Mouse (Mus musculus): Measurements from ENCODE around the gene Mog. TPM values are rescaled to one million over a fixed set of nuclear protein-coding genes. Genes with fewer than 3 reads are reported as not detected.

Gene Mog
- polyA plus RNA-seq, 1 experiment from 2014 or later: 1.1 TPM

- Histone ChIP-seq H3K4me3 (no peak within 1 kb of the TSS), H3K27ac (no peak within 1 kb of the TSS), H3K36me3 (ENCODE audit: poor library complexity, severe bottlenecking) (no peaks in the 10 kb centered on the region), H3K9ac (no peak within 1 kb of the TSS), H3K9me3 (replicated peaks) (no peaks in the 10 kb centered on the region), H3K27me3 (peaks cover 29% of the 10 kb centered on the region), H3K4me1 (no peaks in the 10 kb centered on the region), H3K4me2 (peak within 1 kb of the TSS; percentile 28)
- no peak for ATAC-seq
- WGBS: 23% methylated on average over 5 of the region's 5 CpGs
These were observed 33.8 kb downstream of the Mog start, which contains the start of gene H2-M5 for GRCm38 (mm10) chr17:36989437-36989836. H2-M5 (minus strand) TSS chr17:36989537.

DNA sequence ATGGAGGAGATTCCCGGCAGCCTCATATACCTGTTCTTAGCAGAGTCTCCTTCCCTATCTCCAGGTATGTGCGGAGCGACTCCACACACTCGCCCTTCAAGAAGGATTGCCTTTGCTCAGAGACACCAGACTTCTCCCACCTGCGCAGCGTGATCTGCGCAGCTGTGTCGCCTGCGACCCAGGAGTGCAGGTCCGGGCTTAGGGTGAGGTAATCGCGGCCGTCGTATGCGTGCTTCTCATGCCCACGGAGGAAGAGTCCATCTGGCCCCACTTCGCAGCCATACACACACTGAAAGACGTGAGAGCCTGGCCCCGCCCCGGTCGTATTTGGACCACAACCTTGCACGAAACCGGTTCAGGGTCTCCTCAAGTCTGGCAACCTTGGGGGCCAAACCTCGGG is 34.7 kb downstream of the Mog start:
- H3K27me3 ChIP-seq: peaks cover 29% of the 10 kb centered on the region
- no peak overlapping the region for H3K4me3 ChIP-seq
- no peaks in the 10 kb centered on the region for H3K9me3 ChIP-seq (replicated peaks)
- no peak for ATAC-seq
- H3K9ac ChIP-seq: no peak overlapping the region
- no peaks in the 10 kb centered on the region for H3K36me3 ChIP-seq (ENCODE audit: poor library complexity, severe bottlenecking)
- 6% methylated on average over 24 of the region's 24 CpGs for WGBS
- no peaks in the 10 kb centered on the region for H3K4me1 ChIP-seq
- peak overlapping the region; percentile 28 for H3K4me2 ChIP-seq
- no peak overlapping the region for H3K27ac ChIP-seq

DNA sequence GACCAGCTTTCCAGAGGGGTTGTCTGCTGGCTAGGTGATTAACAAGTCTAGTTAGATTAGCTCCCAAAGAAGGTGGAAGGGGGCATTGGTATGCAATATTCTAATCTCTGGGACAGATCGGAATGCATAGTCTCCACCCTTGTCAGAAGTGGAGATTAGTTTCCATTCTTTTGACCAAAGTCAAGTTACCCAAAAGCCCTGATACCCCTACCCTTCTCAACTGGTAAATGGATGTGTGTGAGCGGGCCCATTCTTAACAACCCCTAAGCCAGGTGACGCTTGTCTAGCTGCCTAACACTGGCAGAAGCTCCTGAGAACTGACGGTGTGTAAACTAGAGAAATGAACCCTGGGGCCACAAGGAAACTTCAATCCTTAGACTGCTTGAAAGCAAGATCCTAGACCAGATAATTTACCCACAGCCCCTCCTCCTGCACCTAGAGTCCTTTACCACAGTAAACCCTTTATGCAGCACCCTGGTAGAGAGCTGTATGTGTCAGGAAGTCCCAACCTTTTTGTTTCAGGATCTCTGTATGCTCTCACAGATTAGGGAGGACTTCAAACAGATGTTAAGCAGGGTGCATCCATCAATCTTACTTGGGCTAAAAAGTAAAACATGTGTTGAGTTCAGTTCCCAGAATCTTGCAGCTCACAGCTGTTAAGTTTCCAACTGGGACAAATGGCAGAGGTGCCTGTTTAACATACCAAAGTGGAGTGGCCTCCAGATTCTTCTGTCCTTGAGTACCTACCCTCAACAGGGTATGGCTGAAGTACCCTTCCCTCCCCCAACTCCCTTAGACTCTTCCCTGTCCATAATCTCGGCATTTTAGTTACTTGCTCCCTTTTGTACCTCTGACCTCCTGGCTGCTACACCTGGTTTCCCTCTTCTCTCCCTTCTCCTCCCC is 40.7 kb downstream of the Mog start:
- no peak overlapping the region for H3K4me2 ChIP-seq
- 34% methylated on average over 5 of the region's 5 CpGs for WGBS
- H3K9ac ChIP-seq: no peak overlapping the region
- no peaks in the 10 kb centered on the region for H3K9me3 ChIP-seq (replicated peaks)
- no peak overlapping the region for H3K4me3 ChIP-seq
- peaks cover 16% of the 10 kb centered on the region for H3K27me3 ChIP-seq
- no peak for ATAC-seq
- no peaks in the 10 kb centered on the region for H3K36me3 ChIP-seq (ENCODE audit: poor library complexity, severe bottlenecking)
- H3K27ac ChIP-seq: no peak overlapping the region
- no peaks in the 10 kb centered on the region for H3K4me1 ChIP-seq

DNA sequence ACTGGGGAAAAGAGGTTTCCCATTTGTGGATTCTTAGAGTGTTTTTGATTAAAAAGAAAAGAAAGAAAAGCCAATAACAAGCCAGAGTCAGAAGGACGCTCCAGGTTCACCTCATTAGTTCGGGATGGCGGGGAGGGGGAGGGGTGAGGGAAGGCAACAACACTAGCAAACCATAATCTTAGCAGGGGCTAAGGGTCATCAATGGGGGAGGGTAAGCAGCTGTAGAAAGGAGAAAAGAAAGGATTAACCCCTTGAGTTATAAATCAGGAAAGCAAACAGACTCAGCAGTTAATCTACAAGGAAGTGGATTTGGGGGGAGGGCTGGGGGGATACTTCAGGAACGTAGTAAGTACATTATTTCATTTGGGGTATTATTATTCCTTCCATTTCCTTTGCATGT is 41.4 kb downstream of the Mog start:
- H3K27me3 ChIP-seq: peaks cover 12% of the 10 kb centered on the region; the same call in 1 of the 2 replicates
- H3K4me3 ChIP-seq: no peak overlapping the region
- H3K9ac ChIP-seq: no peak overlapping the region
- WGBS: 2% methylated on average over 4 of the region's 4 CpGs
- no peaks in the 10 kb centered on the region for H3K4me1 ChIP-seq
- no peak for ATAC-seq
- no peak overlapping the region for H3K27ac ChIP-seq
- H3K36me3 ChIP-seq (ENCODE audit: poor library complexity, severe bottlenecking): no peaks in the 10 kb centered on the region
- no peaks in the 10 kb centered on the region for H3K9me3 ChIP-seq (replicated peaks)
- H3K4me2 ChIP-seq: no peak overlapping the region

- Histone ChIP-seq H3K27ac (no peak within 1 kb of the TSS), H3K9ac (no peak within 1 kb of the TSS), H3K4me1 (no peaks in the 10 kb centered on the region), H3K9me3 (replicated peaks) (no peaks in the 10 kb centered on the region), H3K27me3 (peaks cover 12% of the 10 kb centered on the region; the same call in 1 of the 2 replicates), H3K36me3 (ENCODE audit: poor library complexity, severe bottlenecking) (no peaks in the 10 kb centered on the region), H3K4me2 (no peak within 1 kb of the TSS), H3K4me3 (no peak within 1 kb of the TSS)
- ATAC-seq: no peak
- 15% methylated on average over 18 of the region's 18 CpGs for WGBS
These were observed 41.9 kb downstream of the Mog start, which contains the start of gene 2410137M14Rik for GRCm38 (mm10) chr17:36981221-36981813. 2410137M14Rik (minus strand) TSS chr17:36981237.

GRCm38 (mm10) chr17:36973271-36973787 is 49.9 kb downstream of the Mog start:
- no peak for ATAC-seq
- H3K4me1 ChIP-seq: no peaks in the 10 kb centered on the region
- H3K9me3 ChIP-seq (replicated peaks): no peaks in the 10 kb centered on the region
- WGBS: 76% methylated on average over 8 of the region's 8 CpGs
- no peak overlapping the region for H3K4me2 ChIP-seq
- H3K36me3 ChIP-seq (ENCODE audit: poor library complexity, severe bottlenecking): no peaks in the 10 kb centered on the region
- no peaks in the 10 kb centered on the region for H3K27me3 ChIP-seq
- H3K4me3 ChIP-seq: no peak overlapping the region
- no peak overlapping the region for H3K27ac ChIP-seq
- no peak overlapping the region for H3K9ac ChIP-seq

GRCm38 (mm10) chr17:36972791-36973190 is 50.4 kb downstream of the Mog start:
- WGBS: 89% methylated on average over 3 of the region's 3 CpGs
- H3K27ac ChIP-seq: no peak overlapping the region

DNA sequence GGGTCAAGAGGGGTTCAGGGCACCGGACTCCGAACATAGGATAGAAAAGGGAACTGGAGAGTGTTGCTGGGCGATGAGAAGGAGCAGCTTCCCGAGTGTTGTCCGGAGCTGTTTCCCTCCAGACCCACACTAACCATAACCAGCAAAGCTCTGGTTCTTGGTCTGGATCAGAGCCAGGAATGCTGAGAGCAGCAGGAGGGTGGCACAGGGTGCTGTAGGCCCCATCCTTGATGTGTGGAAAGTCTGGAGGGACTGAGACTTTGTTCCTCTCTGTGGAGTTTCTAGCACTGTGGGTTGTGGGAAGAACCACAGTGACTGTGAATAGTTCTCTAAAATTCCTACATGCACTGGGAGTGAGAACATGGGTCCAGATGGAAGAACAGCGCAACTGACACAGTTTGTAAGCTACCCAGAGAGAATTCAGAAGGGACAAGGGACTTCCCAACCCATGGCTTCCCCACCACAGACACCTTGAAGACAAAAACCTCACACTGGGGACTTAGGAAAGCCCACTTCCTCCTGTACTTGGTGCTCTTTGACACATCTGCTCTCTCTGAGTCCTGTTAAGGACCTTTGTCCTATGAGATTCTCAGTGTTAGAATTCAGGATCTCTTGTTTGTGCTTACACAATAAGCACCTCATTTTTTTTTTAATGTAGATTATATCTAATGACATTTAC is 51.9 kb downstream of the Mog start:
- ATAC-seq: no peak
- Histone ChIP-seq H3K4me3 (no peak overlapping the region), H3K27ac (no peak overlapping the region), H3K9me3 (replicated peaks) (no peaks in the 10 kb centered on the region), H3K4me1 (no peaks in the 10 kb centered on the region), H3K9ac (no peak overlapping the region), H3K27me3 (no peaks in the 10 kb centered on the region), H3K4me2 (no peak overlapping the region), H3K36me3 (ENCODE audit: poor library complexity, severe bottlenecking) (no peaks in the 10 kb centered on the region)
- WGBS: 86% methylated on average over 6 of the region's 6 CpGs

More at GRCm38 (mm10) chr17:36972791-36973190, 50.4 kb downstream of the Mog start:
- no peak overlapping the region for H3K4me3 ChIP-seq
- no peak for ATAC-seq
- no peak overlapping the region for H3K4me2 ChIP-seq
- no peaks in the 10 kb centered on the region for H3K4me1 ChIP-seq
- H3K36me3 ChIP-seq (ENCODE audit: poor library complexity, severe bottlenecking): no peaks in the 10 kb centered on the region
- H3K9me3 ChIP-seq (replicated peaks): no peaks in the 10 kb centered on the region
- no peaks in the 10 kb centered on the region for H3K27me3 ChIP-seq
- H3K9ac ChIP-seq: no peak overlapping the region

GRCm38 (mm10) chr17:36970316-36970890 is 52.8 kb downstream of the Mog start:
- Histone ChIP-seq H3K4me1 (no peaks in the 10 kb centered on the region), H3K36me3 (ENCODE audit: poor library complexity, severe bottlenecking) (no peaks in the 10 kb centered on the region), H3K27me3 (no peaks in the 10 kb centered on the region), H3K27ac (no peak overlapping the region), H3K4me2 (no peak overlapping the region), H3K9ac (no peak overlapping the region), H3K9me3 (replicated peaks) (no peaks in the 10 kb centered on the region), H3K4me3 (no peak overlapping the region)
- ATAC-seq: no peak
- WGBS: 87% methylated on average over 14 of the region's 14 CpGs

- Histone ChIP-seq H3K9ac (no peak overlapping the region), H3K9me3 (replicated peaks) (no peaks in the 10 kb centered on the region), H3K4me3 (no peak overlapping the region), H3K27ac (no peak overlapping the region), H3K27me3 (no peaks in the 10 kb centered on the region), H3K4me1 (no peaks in the 10 kb centered on the region), H3K36me3 (ENCODE audit: poor library complexity, severe bottlenecking) (no peaks in the 10 kb centered on the region), H3K4me2 (no peak overlapping the region)
- no peak for ATAC-seq
- 84% methylated on average over 1 of the region's 1 CpGs for WGBS
These were observed 56.3 kb downstream of the Mog start for GRCm38 (mm10) chr17:36966875-36967274.

DNA sequence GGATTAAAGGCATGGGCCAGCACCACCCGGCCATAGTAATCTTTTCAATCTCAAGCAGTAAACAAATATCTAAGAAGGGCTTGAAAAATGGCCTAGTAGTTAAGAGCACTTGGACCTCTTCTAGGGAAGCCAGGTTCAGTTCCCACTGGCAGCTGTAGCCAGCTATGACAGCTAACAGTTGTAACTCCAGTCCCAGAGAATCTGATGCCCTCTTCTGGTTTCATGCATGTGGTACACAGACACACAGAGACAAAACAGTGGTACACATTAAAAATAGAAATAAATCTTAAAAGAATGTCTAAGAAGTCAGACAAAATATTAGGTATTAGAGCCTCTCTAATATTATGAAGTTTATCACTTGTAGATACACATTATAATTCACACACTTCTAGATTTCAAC is 62.1 kb downstream of the Mog start:
- Histone ChIP-seq H3K9me3 (replicated peaks) (no peaks in the 10 kb centered on the region), H3K4me1 (peaks cover 23% of the 10 kb centered on the region), H3K27me3 (no peaks in the 10 kb centered on the region), H3K27ac (no peak overlapping the region), H3K36me3 (ENCODE audit: poor library complexity, severe bottlenecking) (peaks cover 5% of the 10 kb centered on the region; the same call in 1 of the 2 replicates), H3K4me2 (no peak overlapping the region), H3K9ac (no peak overlapping the region), H3K4me3 (no peak overlapping the region)
- 76% methylated on average over 1 of the region's 1 CpGs for whole genome bisulfite sequencing
- ATAC-seq: no peak
